Mouse (Mus musculus) regulatory T cell (primary cell): ENCODE measurements at regions not wholly inside any gene's neighbourhood (a gene's known extent, or its start where the extent isn't known, plus 50 kb on each side); places are given as distances from the start of the nearest gene placed in this dataset.

Experiments used
- in situ Hi-C: fragments of 300-600 bp; cut with MboI, MseI; formaldehyde crosslinking; loops from one replicate; pipeline ENCODE4 v1.15.1; 2025; ENCODE audit warnings: high pct_unique_total_duplicates

- in situ Hi-C loops = no loop called here
Observed at GRCm38 (mm10) chr1:121049684-121050083, 282.7 kb downstream of the Insig2 start.

GRCm38 (mm10) chr1:121050695-121051495 is 281.5 kb downstream of the Insig2 start:
- in situ Hi-C loops = no loop called here

- in situ Hi-C loops = no loop called here
Observed at GRCm38 (mm10) chr1:121051496-121052119, 280.8 kb downstream of the Insig2 start.

GRCm38 (mm10) chr1:121052120-121052501 is 280.3 kb downstream of the Insig2 start:
- in situ Hi-C loops = no loop called here

GRCm38 (mm10) chr1:121053692-121054091 is 278.7 kb downstream of the Insig2 start:
- in situ Hi-C loops = no loop called here

- in situ Hi-C loops = no loop called here
Observed at GRCm38 (mm10) chr1:121074569-121074968, 257.8 kb downstream of the Insig2 start.

- in situ Hi-C loops = no loop called here
Observed at GRCm38 (mm10) chr1:121082839-121083238, 249.6 kb downstream of the Insig2 start.

- in situ Hi-C loops = no loop called here
Observed at GRCm38 (mm10) chr1:121085101-121085727, 247.2 kb downstream of the Insig2 start.

- in situ Hi-C loops = no loop called here
Observed at GRCm38 (mm10) chr1:121087124-121087887, 245.1 kb downstream of the Insig2 start.

- in situ Hi-C loops = no loop called here
Observed at GRCm38 (mm10) chr1:121090628-121091027, 241.8 kb downstream of the Insig2 start.

GRCm38 (mm10) chr1:121092870-121093269 is 239.5 kb downstream of the Insig2 start:
- in situ Hi-C loops = no loop called here

GRCm38 (mm10) chr1:121096551-121097550 is 235.5 kb downstream of the Insig2 start:
- in situ Hi-C loops = no loop called here

GRCm38 (mm10) chr1:121111776-121112344 is 220.5 kb downstream of the Insig2 start:
- in situ Hi-C loops = no loop called here

- in situ Hi-C loops = no loop called here
Observed at GRCm38 (mm10) chr1:121112464-121112863, 219.9 kb downstream of the Insig2 start.

GRCm38 (mm10) chr1:121116626-121117025 is 215.8 kb downstream of the Insig2 start:
- in situ Hi-C loops = no loop called here

- in situ Hi-C loops = no loop called here
Observed at GRCm38 (mm10) chr1:121123436-121123835, 209.0 kb downstream of the Insig2 start.

GRCm38 (mm10) chr1:121136284-121136683 is 196.1 kb downstream of the Insig2 start:
- in situ Hi-C loops = no loop called here

- in situ Hi-C loops = no loop called here
Observed at GRCm38 (mm10) chr1:121136846-121137245, 195.5 kb downstream of the Insig2 start.

GRCm38 (mm10) chr1:121144981-121145380 is 187.4 kb downstream of the Insig2 start:
- in situ Hi-C loops = no loop called here

- in situ Hi-C loops = no loop called here
Observed at GRCm38 (mm10) chr1:121153476-121153875, 178.9 kb downstream of the Insig2 start.
